In the genomic region with DNA sequence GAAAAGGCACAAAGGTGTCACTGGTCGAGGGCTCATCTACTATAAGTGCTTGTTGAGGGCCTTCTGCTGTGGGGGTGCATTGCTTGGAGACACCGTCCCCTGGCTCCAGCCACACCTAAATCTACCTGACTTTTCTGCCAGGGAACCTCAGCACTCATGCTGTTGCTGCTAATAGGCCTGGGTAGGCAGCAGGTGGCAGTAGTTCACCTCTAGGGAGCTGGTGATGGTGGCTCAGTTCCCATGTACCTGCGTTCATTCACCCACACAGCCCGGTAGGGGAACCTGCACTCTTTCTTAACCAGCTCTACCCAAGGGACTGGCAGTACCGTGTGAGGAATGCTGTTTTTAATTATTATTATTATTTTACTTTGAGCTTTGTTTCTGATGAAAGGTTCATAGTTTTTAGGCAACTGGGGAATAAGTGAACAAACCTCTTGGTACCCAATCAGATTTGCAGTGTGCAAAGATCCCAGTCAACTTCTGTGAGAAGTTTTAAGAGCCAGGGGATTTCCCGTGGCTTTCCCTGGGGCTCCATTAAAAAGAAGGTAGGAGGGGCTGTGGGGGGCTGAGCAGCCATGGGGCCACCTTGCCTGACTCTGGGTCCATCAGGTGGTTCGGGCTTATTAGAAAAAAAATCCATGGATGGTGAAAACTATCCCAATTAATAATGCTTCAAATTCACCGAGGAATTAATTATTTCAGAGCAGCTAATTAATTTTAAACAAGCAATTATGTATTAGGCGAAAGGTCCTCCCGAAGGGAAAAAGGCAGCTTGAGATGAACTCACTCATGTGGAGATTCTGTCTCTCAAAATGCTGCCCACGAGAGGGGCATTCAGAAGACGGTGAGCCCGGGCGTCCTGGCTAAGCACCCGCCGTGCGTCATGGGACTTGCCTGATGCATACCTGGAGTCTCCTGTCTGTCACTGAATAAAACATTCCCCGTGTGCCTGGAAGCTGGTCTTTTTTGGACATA, we compare ENCODE assay signal across 9 mouse cellular contexts. TPM values are rescaled to one million over a fixed set of nuclear protein-coding genes. Genes with fewer than 3 reads are reported as not detected.
DNase-seq lines count a peak whose midpoint lies in the region; ATAC-seq lines count a peak whose summit lies in the region.
"Had no signal": no experiment of that assay in that cellular context is flagged by ENCODE, and none has a peak within 500 bp of the region (broad histone marks: within the 10 kb centered on the region; RNA-seq: fewer than 3 reads in every experiment).

No protein-coding gene starts in this region.

- no peak overlapping the region for H3K4me3 ChIP-seq in forebrain, embryonic 15.5 days

- ATAC-seq in frontal cortex, adult (ENCODE audit: low TSS enrichment), result peak; percentile 69; the same call in 1 of the 2 replicates
- no peak for ATAC-seq in forebrain, embryonic 15.5 days (replicated peaks)

- no peaks in the 10 kb centered on the region for H3K27me3 ChIP-seq in forebrain, embryonic 15.5 days

- H3K27ac ChIP-seq in forebrain, embryonic 15.5 days (replicated peaks), result no peak overlapping the region

- WGBS in forebrain, embryonic 15.5 days, result 49% methylated on average over 18 of the region's 18 CpGs

- H3K36me3 ChIP-seq in forebrain, embryonic 15.5 days, result no peaks in the 10 kb centered on the region

- H3K9me3 ChIP-seq in forebrain, embryonic 15.5 days, result no peaks in the 10 kb centered on the region

- H3K4me1 ChIP-seq in forebrain, embryonic 15.5 days, result no peaks in the 10 kb centered on the region

- no peak overlapping the region for H3K9ac ChIP-seq in forebrain, embryonic 15.5 days (replicated peaks)

- H3K4me2 ChIP-seq in forebrain, embryonic 15.5 days (replicated peaks), result no peak overlapping the region

- DNase-seq in frontal cortex, postnatal 10 days (ENCODE audit: low spot score in 2 of 2), result no peak
- DNase-seq in urinary bladder, postnatal 14 days (ENCODE audit: low spot score), result peak; percentile 28
- DNase-seq in urinary bladder, postnatal 4 days (ENCODE audit: low spot score in 2 of 2), result no peak
- peak; percentile 80 for DNase-seq in induced T-regulatory cell, adult 2 months (ENCODE audit: low read depth)
- peak; percentile 7 for DNase-seq in lung, postnatal 36 days
- DNase-seq in heart, adult 8-10 months (ENCODE audit: low spot score), result no peak

RNA-seq across cellular contexts. Expression of a gene that starts 13.9 kb away (rescaled TPM):
- not detected in 2 replicates for polyA plus RNA-seq in forebrain, embryonic 15.5 days (2015; fragmentation: Nextera tagmentation; extraction: Ambion mirVana)
- not detected for total RNA-seq in heart, adult 8-10 months (2022)
- total RNA-seq: hematopoietic stem cell, adult 5-6 weeks had no signal

RNA-seq across cellular contexts. Expression of a gene that starts 18.8 kb away (rescaled TPM):
- not detected in 2 replicates for polyA plus RNA-seq in forebrain, embryonic 15.5 days (2015; fragmentation: Nextera tagmentation; extraction: Ambion mirVana)
- total RNA-seq in heart, adult 8-10 months (2022), result not detected
- total RNA-seq: hematopoietic stem cell, adult 5-6 weeks had no signal

RNA-seq across cellular contexts. Expression of a gene that starts 22.4 kb away (rescaled TPM):
- not detected in 2 replicates for polyA plus RNA-seq in forebrain, embryonic 15.5 days (2015; fragmentation: Nextera tagmentation; extraction: Ambion mirVana)
- total RNA-seq in heart, adult 8-10 months (2022), result not detected
- total RNA-seq: hematopoietic stem cell, adult 5-6 weeks had no signal

RNA-seq across cellular contexts. Expression of a gene that starts 31.1 kb away (rescaled TPM):
- not detected in 2 replicates for polyA plus RNA-seq in forebrain, embryonic 15.5 days (2015; fragmentation: Nextera tagmentation; extraction: Ambion mirVana)
- total RNA-seq in heart, adult 8-10 months (2022), result not detected
- total RNA-seq: hematopoietic stem cell, adult 5-6 weeks had no signal

RNA-seq across cellular contexts. Expression of a gene that starts 32.3 kb away (rescaled TPM):
- polyA plus RNA-seq in forebrain, embryonic 15.5 days (2015; fragmentation: Nextera tagmentation; extraction: Ambion mirVana), result 15.2 and 15.7 TPM in 2 replicates
- 1 to 10 TPM in 1 of 4 experiments, under 1 TPM in 3; 0.23 to 1.2 (median 0.64) TPM for total RNA-seq in heart, adult 8-10 months (2022)
- total RNA-seq: hematopoietic stem cell, adult 5-6 weeks had no signal

Comparison
In these comparisons a context has a peak if more than half of its experiments do, and no peak if none do; other contexts are left out.
1. DNase-seq: peak in urinary bladder, postnatal 14 days (single experiment), induced T-regulatory cell, adult 2 months (single experiment) and lung, postnatal 36 days (single experiment); none in frontal cortex, postnatal 10 days (0 of 2), urinary bladder, postnatal 4 days (0 of 2) and heart, adult 8-10 months (single experiment).